Mouse (Mus musculus) brain, embryonic 18.5 days (tissue): Measurements from ENCODE around the gene Hipk3.

Experiments used
- DNase-seq: peaks from one replicate; pipeline ENCODE4 v3.0.0-alpha.2; 2012; ENCODE audit warnings: low read depth, low spot score

The Hipk3 gene

DNA sequence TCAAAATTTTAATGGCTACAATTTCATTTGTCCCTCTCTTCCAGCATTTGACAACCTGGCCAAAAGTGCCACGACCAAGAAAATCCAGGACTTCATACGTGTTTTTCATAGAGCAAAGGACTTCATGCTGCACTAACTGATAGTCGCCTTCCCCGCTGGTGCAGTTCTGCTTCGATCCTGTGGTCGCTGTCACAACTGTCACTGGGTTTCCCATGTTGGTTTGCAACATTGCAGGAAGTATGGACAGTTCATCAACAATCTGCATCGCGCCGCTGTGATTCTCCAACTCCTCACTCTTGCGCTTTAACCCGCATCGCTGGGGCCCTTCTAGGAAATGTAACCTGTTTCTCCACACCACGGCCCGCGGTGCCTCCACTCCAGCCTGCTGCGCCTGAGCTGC, 23.1 kb downstream of the Hipk3 start:
- DNase-seq = no peak

DNA sequence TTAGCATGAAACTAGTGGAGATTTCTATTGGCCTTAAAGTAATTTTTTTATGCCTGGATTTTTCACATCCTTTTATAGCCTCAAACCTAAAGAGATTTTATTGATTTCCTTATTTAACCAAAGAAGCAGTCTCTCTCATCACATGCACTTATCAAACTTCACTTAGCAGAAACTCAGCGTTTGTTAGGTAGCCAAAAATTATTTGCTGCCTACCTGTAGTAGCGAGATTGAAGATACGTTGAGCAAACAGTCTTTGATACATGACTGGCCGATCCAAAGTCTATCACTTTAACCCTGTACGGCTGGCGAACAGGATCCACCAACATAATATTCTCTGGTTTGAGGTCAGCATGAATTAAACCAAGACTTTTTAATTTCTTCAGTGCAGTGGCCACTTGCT, 23.7 kb downstream of the Hipk3 start:
- no peak for DNase-seq

DNA sequence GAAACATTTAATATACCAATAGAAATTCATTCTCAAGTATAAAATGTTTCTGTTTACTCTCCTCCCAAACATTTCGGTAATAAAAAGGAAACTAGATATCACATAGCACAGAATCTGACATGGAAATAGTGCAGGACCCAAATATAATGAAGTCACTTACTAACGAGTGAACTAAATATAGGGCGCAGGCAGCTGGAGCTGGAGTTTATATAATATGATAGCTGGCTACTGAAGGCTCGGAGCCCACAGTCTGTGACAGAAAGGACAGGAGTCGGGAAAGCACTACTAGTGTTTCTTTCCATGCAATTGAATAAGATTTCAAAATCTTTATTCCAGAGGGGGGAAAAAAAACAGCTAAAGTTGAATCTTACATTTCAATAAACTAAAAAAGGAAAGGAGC, 25.8 kb downstream of the Hipk3 start:
- no peak for DNase-seq

DNA sequence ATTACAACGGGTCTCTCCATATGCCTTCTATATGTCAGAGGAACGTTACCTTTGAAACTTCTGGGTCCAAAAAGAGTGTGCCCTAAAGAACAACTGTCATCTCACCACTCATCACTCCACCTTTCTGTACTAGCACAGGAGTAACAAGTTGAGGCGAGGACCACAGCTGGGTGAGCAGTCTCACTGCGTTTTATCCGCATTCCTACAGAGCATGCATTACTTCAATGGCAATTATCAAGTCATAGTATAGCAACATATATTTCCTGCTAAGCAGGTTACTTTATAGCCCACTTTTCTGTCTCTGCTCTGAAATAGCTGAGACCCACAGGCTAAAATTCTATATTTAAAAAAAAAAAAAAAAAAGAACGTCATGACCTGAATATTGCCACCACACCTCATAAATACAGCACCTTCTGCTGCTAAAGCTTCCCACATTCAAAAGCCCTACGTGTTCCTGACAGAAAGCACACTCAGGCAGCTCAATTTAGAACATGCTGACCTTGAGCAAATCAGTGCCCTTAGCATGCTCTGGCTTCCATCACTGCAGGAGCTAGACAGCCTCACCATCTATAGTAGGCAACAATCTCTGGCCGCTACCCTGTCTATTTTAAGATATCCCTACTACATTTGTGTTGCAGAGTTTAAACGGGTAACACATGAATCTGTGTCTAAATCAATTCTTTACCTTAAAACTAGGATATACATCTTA, 27.2 kb downstream of the Hipk3 start:
- DNase-seq = no peak

DNA sequence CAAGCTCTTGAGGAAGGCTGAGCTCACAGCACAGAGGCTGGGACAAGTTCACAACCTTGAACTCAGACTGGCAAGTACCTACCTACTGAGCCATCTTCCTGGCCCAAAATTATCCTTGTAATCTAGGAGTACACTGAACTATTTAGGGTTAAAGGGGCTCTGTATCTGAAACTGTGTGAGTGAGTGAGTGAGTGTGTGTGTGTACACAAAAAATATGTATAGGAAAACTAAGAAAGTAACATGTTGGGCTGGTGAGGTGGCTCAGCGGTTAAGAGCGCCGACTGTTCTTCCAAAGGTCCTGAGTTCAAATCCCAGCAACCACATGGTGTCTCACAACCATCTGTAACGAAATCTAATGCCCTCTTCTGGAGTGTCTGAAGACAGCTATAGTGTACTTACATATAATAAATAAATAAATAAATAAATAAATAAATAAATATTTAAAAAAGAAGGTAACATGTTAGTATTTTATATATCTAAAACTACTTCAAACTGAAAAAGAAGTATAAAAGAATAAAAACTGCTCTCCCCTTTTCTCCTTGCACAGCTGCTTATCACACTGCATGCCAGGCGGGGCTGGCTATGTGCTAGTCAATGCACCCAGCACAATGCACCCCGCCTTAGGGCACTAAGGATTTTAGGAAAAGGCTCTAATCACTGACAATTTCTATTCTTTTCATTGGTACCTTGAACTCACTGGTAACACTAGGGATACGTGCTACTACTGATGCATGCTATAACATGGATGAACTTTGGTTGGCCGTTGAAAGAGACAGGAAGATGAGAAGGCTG, 28.4 kb downstream of the Hipk3 start:
- DNase-seq = no peak

DNA sequence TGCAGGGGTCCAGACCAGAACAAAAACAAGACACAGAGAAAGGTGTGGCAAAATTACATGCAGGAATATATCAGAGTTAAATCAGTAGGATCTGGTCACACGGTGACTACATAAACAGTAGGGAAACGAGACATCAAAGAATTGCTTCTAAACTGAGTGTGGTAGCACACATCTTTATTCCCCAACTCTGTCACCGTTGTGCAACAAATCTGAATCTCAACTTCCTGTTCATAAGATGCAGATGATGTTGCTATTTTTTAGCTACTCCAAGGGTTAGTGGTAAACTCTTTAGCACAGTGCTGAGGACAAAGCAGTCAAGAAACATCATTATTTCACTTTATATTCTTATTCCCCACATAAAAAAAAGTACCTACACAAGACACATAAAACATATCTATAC, 34.2 kb downstream of the Hipk3 start:
- no peak for DNase-seq

DNA sequence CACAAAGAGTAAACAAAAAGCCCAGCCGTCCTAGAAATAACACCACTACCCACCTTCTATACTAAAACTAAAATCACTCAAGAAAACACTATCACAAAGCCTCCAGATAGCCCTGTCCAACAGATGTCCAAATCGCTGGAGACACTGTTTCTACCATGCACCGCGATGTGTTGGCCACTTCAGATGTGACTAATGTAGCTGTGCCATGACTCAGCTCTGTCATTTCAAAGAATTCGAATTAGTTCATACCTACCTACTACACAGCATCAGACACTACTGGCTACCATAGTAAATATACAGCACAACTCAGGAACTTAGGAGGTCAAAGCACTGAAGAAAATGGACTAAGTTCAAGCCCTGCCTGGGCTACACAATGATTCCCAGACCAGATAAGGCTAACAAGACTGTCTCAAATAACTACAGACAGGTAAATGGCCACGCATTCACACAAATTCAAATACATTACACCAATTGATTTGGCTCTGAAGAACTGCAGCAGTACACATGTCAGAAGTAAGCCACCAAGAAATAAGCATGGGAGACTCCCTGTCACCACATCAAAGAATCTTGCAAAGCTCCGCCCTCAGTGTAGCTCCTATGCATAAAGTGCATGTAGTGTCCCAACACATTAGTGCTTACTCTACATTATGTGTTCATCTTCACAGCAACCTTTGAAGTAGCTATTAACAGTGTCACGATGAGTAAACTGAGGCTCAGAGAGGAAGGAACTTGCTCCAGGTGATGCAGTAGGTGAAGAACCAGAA, 35.5 kb downstream of the Hipk3 start:
- DNase-seq = no peak

DNA sequence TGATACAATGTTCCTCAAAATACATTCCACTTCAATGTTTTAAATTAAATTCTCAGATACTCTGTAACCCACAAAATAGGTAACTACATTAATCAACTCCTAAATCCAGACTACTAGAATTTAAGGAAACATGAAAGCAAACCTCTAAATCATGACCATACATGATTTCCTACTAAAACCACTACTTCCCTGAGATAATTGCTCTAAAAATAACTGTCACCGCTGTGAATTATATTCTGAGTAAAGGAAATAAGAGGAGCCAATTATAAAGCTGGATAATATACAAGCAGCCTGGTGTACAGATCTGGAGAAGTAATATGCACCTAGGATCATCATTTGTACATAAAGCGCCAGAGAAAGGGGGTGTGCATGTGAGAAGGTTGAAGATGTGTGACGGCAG, 37.1 kb downstream of the Hipk3 start:
- no peak for DNase-seq

DNA sequence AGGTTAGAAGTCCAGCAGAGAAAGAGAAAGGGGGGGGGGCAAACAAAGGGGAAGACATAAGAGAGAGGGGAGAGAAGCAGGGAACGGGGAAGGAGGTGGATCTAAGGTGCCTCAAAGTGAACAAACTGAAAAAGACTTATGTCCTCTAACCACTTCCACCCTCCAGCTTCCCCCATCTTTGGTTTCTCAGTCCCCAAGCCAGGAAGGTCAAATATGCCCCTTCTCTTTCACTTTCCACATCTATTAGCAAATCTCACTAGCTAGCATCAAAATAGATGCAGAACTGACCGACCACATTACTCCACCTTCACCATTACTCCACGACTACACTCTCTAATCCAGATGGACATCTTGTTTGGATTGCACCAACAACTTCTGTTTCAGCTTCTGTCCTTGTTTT, 43.6 kb downstream of the Hipk3 start:
- DNase-seq = no peak

DNA sequence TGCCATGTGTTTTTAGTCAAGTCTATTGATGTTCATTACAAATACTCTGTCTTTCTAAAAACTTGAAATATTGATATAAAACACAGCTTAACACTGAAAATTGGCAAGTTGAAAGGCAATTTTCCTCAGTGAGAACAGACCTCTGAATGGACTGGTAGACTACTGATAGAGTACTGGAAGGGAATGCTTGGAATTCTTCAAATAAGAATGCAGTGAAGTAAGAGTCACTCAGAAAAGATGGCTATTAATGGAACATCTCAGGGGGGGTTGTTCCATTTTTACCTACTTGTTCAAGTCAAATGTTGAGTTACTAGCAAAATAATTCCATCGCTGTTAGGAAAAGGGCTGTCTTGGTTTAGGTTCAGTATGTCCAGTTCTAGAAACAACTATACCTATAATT, 45.1 kb downstream of the Hipk3 start:
- no peak for DNase-seq

DNA sequence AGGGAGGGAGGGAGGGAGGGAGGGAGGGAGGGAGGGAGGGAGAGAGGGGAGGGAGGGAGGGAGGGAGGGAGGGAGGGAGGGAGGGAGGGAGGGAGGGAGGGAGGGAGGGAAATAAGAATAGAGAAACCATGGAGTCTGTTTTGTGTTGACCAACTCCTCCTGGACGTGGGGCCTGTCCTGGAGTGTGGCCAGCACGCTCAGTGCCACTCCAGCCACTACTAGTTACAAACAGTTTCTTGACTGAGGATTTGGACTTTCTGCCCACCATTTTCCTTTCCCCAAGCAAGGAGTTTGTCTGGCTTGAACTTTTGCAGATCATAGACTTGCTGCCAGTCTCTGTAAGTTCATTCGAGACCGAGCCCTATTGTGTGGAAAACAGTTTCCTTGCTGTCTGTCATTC, 46.0 kb downstream of the Hipk3 start:
- DNase-seq = no peak

DNA sequence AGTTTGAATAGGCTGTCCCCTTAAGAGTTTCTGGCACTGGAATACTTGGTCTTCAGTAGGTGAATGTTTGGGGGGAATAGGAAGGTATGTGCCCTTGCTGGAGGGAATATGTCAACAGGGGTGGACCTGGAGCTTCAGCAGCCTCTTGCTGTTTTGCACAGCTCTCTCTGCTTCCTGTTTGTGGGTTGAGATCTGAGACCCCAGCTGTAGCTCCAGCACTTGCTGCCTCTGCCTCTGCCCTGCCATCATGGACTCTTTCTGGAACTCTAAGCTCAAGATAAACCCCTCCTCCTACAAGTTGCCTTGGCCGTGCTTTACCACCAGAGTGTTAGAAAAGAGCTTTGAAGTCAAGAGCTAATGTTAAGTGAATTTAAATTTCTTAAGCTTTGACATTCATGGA, 48.2 kb downstream of the Hipk3 start:
- no peak for DNase-seq

DNA sequence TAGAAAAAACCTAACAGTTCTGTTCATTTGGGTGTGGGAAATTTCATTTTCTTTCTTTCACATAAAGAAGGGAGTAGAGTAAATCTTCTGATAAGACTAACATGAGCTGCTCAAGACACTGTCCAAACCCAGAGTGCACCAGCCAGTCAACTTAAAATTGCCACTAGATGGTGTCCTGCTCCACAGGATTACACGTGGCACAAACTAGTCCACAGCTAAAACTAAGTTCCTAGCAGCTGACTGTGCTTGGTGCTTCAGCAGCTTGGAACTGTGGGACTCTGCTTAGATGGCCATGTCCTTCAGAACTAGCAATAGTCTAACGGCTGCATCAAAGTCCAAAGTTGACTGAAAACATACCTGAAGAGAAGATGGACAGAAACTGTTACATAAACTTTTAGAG, 49.5 kb downstream of the Hipk3 start:
- peak; percentile 16 for DNase-seq

DNA sequence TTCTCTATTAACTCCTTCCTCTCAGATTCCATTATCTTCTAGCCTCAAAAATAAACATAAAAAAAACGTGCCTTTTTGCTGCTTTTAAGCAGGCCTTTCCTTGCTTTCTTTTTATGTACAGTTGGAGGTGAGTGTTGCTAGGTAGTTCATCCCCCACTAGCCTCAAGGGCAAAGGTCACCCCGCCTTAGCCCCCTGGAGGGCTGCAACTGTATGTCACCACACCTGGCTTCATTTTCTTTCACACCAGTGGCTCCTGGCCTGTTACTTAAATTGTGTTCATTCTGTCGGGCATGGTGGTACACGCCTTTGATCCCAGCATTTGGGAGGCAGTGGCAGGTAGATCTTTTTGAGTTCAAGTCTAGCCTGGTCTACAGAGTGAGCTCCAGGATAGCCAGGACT, 51.9 kb downstream of the Hipk3 start:
- no peak for DNase-seq

DNA sequence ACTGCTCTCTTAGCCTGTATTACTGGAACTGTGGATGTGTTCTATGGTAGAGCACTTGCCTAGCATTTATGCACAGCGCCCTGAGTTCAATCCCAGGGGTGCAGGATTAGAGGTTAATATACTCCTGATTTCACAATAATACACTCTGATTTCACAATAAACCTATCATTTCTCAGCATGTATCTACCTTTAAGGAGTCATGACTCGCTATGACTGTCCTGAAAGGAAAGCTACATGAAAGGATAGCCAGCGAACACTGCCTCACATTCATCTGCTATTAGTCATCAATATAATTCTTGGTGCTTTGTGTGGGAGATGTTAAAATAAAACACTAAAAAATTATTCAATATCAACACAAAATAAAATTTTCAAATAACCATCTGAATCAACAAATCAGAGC, 58.0 kb downstream of the Hipk3 start:
- DNase-seq = no peak

DNA sequence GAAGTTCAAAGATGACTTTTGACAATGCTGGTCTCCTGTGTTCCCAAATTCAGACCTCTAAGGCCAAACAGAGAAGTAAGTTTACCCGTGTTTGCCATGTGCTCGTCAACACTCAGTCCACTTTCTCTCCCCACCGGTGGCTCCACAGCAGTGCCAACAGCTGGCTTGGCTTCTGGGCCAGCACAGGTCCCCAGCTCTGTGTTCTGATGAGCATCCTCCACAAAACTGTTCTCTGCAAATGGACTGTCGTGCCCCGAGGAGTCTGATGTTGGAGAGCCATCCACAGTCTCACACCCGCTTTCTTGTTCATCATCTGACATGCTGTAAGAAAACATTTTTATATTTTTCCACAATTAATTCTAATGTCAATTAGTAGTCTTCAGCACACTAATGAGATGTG, 63.2 kb downstream of the Hipk3 start:
- no peak for DNase-seq

DNA sequence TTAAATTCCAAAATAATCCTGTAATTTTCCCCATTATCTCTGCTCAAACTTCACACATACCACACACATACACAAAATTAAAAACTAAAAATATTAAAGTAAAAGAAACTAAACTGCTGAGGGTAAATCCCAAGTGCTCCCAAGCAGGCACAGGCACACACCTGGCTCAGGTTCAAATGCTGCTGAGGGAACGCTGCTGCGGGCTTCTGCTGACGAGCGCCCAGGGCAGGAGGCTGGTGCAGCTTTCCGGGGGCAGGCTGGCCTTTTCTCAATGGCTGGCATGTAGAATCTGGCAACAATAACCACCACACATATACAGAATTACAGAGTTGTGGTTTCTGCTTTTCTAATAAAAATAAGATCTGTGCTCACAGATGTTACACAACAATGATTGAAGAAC, 63.7 kb downstream of the Hipk3 start:
- no peak for DNase-seq

DNA sequence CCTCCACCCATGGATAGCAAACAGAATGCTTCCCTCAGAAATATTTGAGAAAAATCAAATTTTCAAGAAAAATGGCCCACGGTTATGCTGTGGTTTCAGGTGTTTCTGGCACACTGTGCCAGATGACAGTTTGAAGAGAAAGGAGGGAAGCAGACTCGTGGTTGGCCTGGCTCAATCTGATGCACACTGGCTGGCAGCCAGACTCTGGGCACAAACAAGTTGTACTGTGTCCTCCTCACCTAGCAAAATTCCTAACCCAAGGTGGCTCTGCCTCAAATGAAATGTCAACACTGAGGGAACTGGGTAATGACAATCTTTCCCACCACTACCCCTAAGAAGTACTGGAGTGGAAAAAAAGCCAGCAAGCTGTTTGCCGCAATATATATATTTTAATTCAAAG, 68.1 kb downstream of the Hipk3 start:
- no peak for DNase-seq

DNA sequence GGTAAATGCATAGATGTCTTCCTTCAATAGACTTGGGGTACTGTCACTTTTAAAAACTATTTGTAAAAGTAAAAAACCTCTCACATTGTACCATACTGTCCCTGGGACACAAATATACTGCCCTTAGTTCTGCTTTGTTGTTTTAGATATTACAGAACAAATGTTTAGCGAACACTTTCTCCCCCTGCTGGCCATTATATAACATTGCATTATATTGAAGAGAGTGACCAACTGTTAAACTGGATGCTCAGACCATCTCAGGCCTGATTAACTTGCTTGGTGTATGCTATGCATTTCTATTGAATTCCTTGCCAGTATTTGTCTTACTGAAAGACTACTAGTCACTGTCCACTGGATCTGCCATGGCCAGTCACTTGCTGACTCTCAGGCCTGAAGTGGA, 72.0 kb downstream of the Hipk3 start:
- no peak for DNase-seq

DNA sequence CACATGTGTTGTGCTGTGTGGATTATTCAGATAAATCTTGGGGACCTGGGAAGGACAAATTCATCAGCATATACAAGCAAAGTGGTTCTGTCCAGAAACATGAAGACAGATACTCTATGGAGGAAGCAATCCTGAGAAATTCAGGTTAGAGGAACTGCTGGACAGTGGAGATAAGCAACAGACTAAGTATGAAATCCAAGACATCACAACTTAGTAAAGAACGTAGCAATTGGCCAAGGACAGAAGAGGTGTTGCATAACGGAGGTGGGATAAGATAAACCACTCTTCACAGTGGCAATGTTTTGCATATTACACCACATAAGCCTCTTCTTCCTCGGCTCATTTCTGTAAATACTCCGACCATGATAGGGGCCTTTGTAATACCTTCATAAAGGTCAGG, 73.4 kb downstream of the Hipk3 start:
- DNase-seq = no peak

DNA sequence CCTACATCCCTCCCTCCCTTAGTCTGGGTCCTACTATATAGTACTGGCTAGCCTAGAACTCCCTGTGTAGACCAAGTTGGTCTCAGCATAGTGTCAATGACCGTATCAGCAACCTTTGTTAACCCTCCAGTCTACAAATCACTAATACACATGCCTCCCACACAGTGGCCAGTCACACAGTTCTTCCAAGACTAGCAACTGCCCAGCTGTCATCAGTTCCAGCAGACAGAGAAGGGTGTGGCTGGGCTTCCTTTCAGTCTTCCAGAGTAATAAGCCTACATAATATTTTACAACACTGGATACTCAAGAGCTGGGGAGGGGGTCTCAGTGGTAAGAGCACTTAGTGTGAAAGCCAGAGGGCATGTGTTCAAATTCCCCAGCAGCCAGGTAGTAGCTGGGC, 74.2 kb downstream of the Hipk3 start:
- no peak for DNase-seq

DNA sequence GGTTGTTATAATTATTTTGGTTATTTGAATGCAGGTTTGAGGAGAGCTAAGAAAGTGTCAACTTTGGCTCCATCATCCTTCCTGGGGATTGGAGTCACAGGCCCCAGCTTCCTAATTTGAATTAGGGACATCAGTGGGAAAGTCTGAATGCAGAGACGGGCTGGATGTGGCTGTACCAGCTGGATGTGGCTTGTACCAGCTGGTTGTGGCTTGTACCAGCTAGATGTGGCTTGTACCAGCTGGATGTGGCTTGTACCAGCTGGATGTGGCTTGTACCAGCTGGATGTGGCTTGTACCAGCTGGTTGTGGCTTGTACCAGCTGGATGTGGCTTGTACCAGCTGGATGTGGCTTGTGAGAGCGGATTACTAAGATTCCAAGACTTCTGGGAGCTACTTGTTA, 74.8 kb downstream of the Hipk3 start:
- no peak for DNase-seq

DNA sequence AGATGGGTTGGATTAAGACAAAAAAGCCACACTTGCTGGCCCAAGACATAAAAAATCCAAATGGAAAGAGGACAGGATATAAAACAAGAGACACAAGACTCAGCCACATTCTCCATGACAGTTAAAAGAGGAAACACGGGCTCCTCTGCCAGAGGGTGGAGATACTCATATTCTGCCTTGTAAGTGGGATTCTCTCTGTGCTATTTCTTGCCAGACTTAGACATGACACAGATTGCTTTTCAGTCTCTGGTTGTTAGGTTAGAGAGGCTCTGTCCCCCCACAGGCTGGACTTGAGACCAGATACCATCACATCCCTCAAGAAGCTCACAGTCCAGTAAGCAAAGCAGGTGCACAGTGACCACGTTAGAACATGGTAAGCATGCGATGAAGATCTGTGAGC, 81.2 kb downstream of the Hipk3 start:
- no peak for DNase-seq
